Mouse (Mus musculus) limb, embryonic 14.5 days (tissue): Measurements from ENCODE around the gene Isl2. TPM values are rescaled to one million over a fixed set of nuclear protein-coding genes. Genes with fewer than 3 reads are reported as not detected.
A peak's percentile ranks its signal among the peaks of the same experiment; 100 is the strongest.

Experiments
- ATAC-seq: fragments of 200-750 bp; cut with Nextera tagmentation; 2 replicates; pipeline ENCODE4 v1.8.0; 2017; ENCODE audit warnings: low read depth, moderate number of reproducible peaks, moderate TSS enrichment; ENCODE audit not compliant: low FRiP score
- DNase-seq: peaks from one replicate; pipeline ENCODE4 v3.0.0-alpha.2; 2015; ENCODE audit warnings: low spot score
- H3K27ac ChIP-seq: fragments of 300-500 bp; sonication (generic); replicated peaks from 2 replicates; pipeline ENCODE4 v1.5.1; 2014; ENCODE audit warnings: low read depth, mild to moderate bottlenecking, low read length, moderate library complexity, mixed read lengths
- H3K27me3 ChIP-seq: fragments of 300-500 bp; sonication (generic); 2 replicates; pipeline ENCODE4 v1.6.1; 2014; ENCODE audit warnings: low read length, mixed read lengths; ENCODE audit not compliant: control insufficient read depth, insufficient read depth
- H3K36me3 ChIP-seq: fragments of 300-500 bp; sonication (generic); 2 replicates; pipeline ENCODE4 v1.6.1; 2014; ENCODE audit warnings: mild to moderate bottlenecking, low read length, moderate library complexity, mixed read lengths; ENCODE audit not compliant: control insufficient read depth, insufficient read depth
- H3K4me1 ChIP-seq: fragments of 300-500 bp; sonication (generic); 2 replicates; pipeline ENCODE4 v1.6.1; 2014; ENCODE audit warnings: antibody characterized with exemption, low read length, mixed read lengths; ENCODE audit not compliant: control insufficient read depth, insufficient read depth
- H3K4me2 ChIP-seq: fragments of 300-500 bp; sonication (generic); replicated peaks from 2 replicates; pipeline ENCODE4 v1.6.1; 2014; ENCODE audit warnings: low read depth, mild to moderate bottlenecking, low read length, moderate library complexity; ENCODE audit not compliant: severe bottlenecking
- H3K4me3 ChIP-seq: fragments of 300-500 bp; sonication (generic); replicated peaks from 2 replicates; pipeline ENCODE4 v1.5.1; 2014; ENCODE audit warnings: low read length
- H3K9ac ChIP-seq: fragments of 300-500 bp; sonication (generic); 2 replicates; pipeline ENCODE4 v1.6.1; 2014; ENCODE audit warnings: mild to moderate bottlenecking, low read depth, low read length, moderate library complexity; ENCODE audit not compliant: severe bottlenecking
- H3K9me3 ChIP-seq: fragments of 300-500 bp; sonication (generic); 2 replicates; pipeline ENCODE4 v1.6.1; 2016; ENCODE audit warnings: low read length; ENCODE audit not compliant: control insufficient read depth
- POLR2A ChIP-seq: fragments of 200-500 bp; IDR thresholded peaks from 2 replicates; pipeline ENCODE4 v1.8.0; 2012; ENCODE audit warnings: inconsistent platforms, mild to moderate bottlenecking, moderate library complexity, borderline replicate concordance; ENCODE audit not compliant: insufficient read depth, insufficient read length; ENCODE audit errors: extremely low read depth
- WGBS: fragments of 180-500 bp; shearing (Covaris S2); extraction: QIAGEN DNeasy Blood & Tissue Kit; methylation state at CpG from one replicate; pipeline ENCODE4 v1.1.7; 2014; 5-methylcytosine and 5-hydroxymethylcytosine counted together
- polyA plus RNA-seq, 2 experiments: library from polyadenylated mRNA; depleted of rRNA in 1 of 2; stranded (reverse) in 1 of 2; unstranded in 1 of 2; fragments of >200 nt; fragmentation: Nextera tagmentation in 1 of 2; extraction: Ambion mirVana in 1 of 2; gene quantifications; 2 replicates each; pipeline versions ENCODE4 v1.2.1 to v1.2.3; 2012 to 2014

Gene Isl2
- polyA plus RNA-seq, 2 experiments = 0.22 to 0.55 TPM

- DNase-seq (peak; percentile 22), ATAC-seq (peak; percentile 69)
- peak overlapping the region; percentile 95 for H3K4me3 ChIP-seq
- H3K27me3 ChIP-seq = no peaks in the 10 kb centered on the region
- H3K4me2 ChIP-seq = peak overlapping the region; percentile 53
- peaks cover 6% of the 10 kb centered on the region for H3K4me1 ChIP-seq
- no peaks in the 10 kb centered on the region for H3K9me3 ChIP-seq
- no peak for TF ChIP-seq POLR2A
- H3K36me3 ChIP-seq = no peaks in the 10 kb centered on the region
- WGBS = under 1% methylated on average over 32 of the region's 32 CpGs
- H3K9ac ChIP-seq = peak overlapping the region; percentile 93
- peak overlapping the region; percentile 86 for H3K27ac ChIP-seq
Observed at GRCm38 (mm10) chr9:55511521-55511993, 26.9 kb upstream of the Isl2 start.

GRCm38 (mm10) chr9:55512027-55512543 lies 26.4 kb upstream of the Isl2 start, which contains the start of gene Etfa:
Etfa (minus strand) TSS chr9:55512243.
- ATAC-seq (peak; percentile 99), DNase-seq (peak; percentile 98)
- peak within 1 kb of the TSS; percentile 53 for H3K4me2 ChIP-seq
- H3K4me1 ChIP-seq = peaks cover 6% of the 10 kb centered on the region
- peak within 1 kb of the TSS; percentile 86 for H3K27ac ChIP-seq
- H3K9me3 ChIP-seq = no peaks in the 10 kb centered on the region
- WGBS = 1% methylated on average over 43 of the region's 47 CpGs
- H3K9ac ChIP-seq = peak within 1 kb of the TSS; percentile 93
- TF ChIP-seq POLR2A = peak; percentile 37; the same call in 1 of the 2 replicates
- no peaks in the 10 kb centered on the region for H3K27me3 ChIP-seq
- H3K36me3 ChIP-seq = no peaks in the 10 kb centered on the region
- peak within 1 kb of the TSS; percentile 95 for H3K4me3 ChIP-seq

GRCm38 (mm10) chr9:55525716-55526115 lies 12.8 kb upstream of the Isl2 start:
- no peak overlapping the region for H3K27ac ChIP-seq
- 25% methylated on average over 4 of the region's 4 CpGs for WGBS
- DNase-seq (no peak), ATAC-seq (no peak)
- no peaks in the 10 kb centered on the region for H3K9me3 ChIP-seq
- no peak overlapping the region for H3K4me2 ChIP-seq
- H3K36me3 ChIP-seq = no peaks in the 10 kb centered on the region
- no peak overlapping the region for H3K9ac ChIP-seq
- no peaks in the 10 kb centered on the region for H3K27me3 ChIP-seq
- H3K4me3 ChIP-seq = no peak overlapping the region
- no peak for TF ChIP-seq POLR2A
- no peaks in the 10 kb centered on the region for H3K4me1 ChIP-seq

- TF ChIP-seq POLR2A = no peak
- Histone ChIP-seq H3K9me3 (no peaks in the 10 kb centered on the region), H3K4me2 (no peak overlapping the region), H3K27ac (no peak overlapping the region), H3K9ac (no peak overlapping the region), H3K4me3 (no peak overlapping the region), H3K4me1 (no peaks in the 10 kb centered on the region), H3K27me3 (peaks cover 20% of the 10 kb centered on the region), H3K36me3 (no peaks in the 10 kb centered on the region)
- ATAC-seq (no peak), DNase-seq (peak; percentile 75)
- WGBS = 17% methylated on average over 3 of the region's 3 CpGs
Observed at GRCm38 (mm10) chr9:55535907-55536306, 2.6 kb upstream of the Isl2 start.

GRCm38 (mm10) chr9:55539006-55539405 lies 534 bp downstream of the Isl2 start:
- no peak for DNase-seq
- Histone ChIP-seq H3K9ac (no peak overlapping the region), H3K4me3 (0 out of 2 replicates have a peak overlapping the region, but pooled peaks have one; percentile 42), H3K36me3 (no peaks in the 10 kb centered on the region), H3K27ac (no peak overlapping the region), H3K4me1 (peaks cover 13% of the 10 kb centered on the region; the same call in 1 of the 2 replicates), H3K27me3 (peaks cover 46% of the 10 kb centered on the region), H3K4me2 (no peak overlapping the region), H3K9me3 (no peaks in the 10 kb centered on the region)
- TF ChIP-seq POLR2A = no peak
- 10% methylated on average over 1 of the region's 1 CpGs for WGBS
- ATAC-seq = no peak
